Mouse (Mus musculus) hindbrain, embryonic 15.5 days (tissue): ENCODE measurements around the gene Xrcc1. TPM values are rescaled to one million over a fixed set of nuclear protein-coding genes. Genes with fewer than 3 reads are reported as not detected.
A peak's percentile ranks its signal among the peaks of the same experiment; 100 is the strongest.
"Not testable (repeated sequence)": the region's sequence is repeated elsewhere in the genome, so short reads cannot be mapped to it uniquely, and the experiment has no call there.

Experiments
- ATAC-seq: fragments of 200-750 bp; cut with Nextera tagmentation; 2 replicates; pipeline ENCODE4 v1.8.0; 2017; ENCODE audit warnings: low read depth, moderate number of reproducible peaks, moderate TSS enrichment; ENCODE audit not compliant: low FRiP score
- H3K27ac ChIP-seq: fragments of 300-500 bp; sonication (generic); replicated peaks from 2 replicates; pipeline ENCODE4 v1.5.1; 2015; ENCODE audit warnings: mild to moderate bottlenecking, inconsistent platforms
- H3K27me3 ChIP-seq: fragments of 300-500 bp; sonication (generic); 2 replicates; pipeline ENCODE4 v1.6.1; 2015; ENCODE audit warnings: control low read depth, inconsistent platforms
- H3K36me3 ChIP-seq: fragments of 300-500 bp; sonication (generic); 2 replicates; pipeline ENCODE4 v1.6.1; 2015; ENCODE audit warnings: control low read depth, inconsistent platforms
- H3K4me1 ChIP-seq: fragments of 300-500 bp; sonication (generic); replicated peaks from 2 replicates; pipeline ENCODE4 v1.6.1; 2015; ENCODE audit warnings: control low read depth, inconsistent platforms
- H3K4me2 ChIP-seq: fragments of 300-500 bp; sonication (generic); 2 replicates; pipeline ENCODE4 v1.6.1; 2015; ENCODE audit warnings: moderate library complexity, mild to moderate bottlenecking, inconsistent platforms
- H3K4me3 ChIP-seq: fragments of 300-500 bp; sonication (generic); 2 replicates; pipeline ENCODE4 v1.5.1; 2015; ENCODE audit warnings: mild to moderate bottlenecking, inconsistent platforms
- H3K9ac ChIP-seq: fragments of 300-500 bp; sonication (generic); 2 replicates; pipeline ENCODE4 v1.6.1; 2015; ENCODE audit warnings: inconsistent platforms
- H3K9me3 ChIP-seq: fragments of 300-500 bp; sonication (generic); 2 replicates; pipeline ENCODE4 v1.6.1; 2016; ENCODE audit warnings: control low read depth, inconsistent platforms
- WGBS: fragments of 180-500 bp; shearing (Covaris S2); methylation state at CpG from one replicate; pipeline ENCODE4 v1.1.7; 2015; 5-methylcytosine and 5-hydroxymethylcytosine counted together
- polyA plus RNA-seq: library from polyadenylated mRNA; unstranded; fragments of >200 nt; fragmentation: Nextera tagmentation; extraction: Ambion mirVana; gene quantifications from 2 replicates; pipeline ENCODE4 v1.2.1, GENCODE M21; 2015

Xrcc1 gene
- polyA plus RNA-seq, 1 experiment from 2014 or later, result 72.1 TPM

DNA sequence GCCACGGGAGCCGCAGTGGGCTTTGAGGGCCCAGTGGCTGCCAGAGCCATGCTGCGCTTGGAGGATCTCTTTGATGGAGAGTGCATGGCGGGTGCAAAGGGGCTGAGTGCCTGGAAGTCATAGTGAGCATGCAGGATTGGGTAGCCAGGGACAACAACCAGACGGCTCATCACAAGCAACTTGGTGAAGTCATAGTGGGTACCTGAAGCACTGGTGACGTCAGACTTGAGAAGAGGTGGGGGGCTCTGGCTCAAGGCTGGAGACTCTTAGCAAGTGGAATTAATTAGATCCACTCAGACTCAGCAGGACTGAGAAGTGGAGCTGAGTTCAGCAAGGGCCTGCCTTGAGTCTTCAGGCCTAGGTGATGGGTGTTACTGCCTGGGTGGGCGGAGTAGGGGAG is 33.7 kb upstream of the Xrcc1 start, which contains the start of gene AC161166.1:
TSS of gene AC161166.1 (minus strand) at position 101 of the 400 bp plus-strand sequence.
- 89% methylated on average over 7 of the region's 7 CpGs for WGBS
- Histone ChIP-seq H3K4me3 (no peak within 1 kb of the TSS), H3K9me3 (no peaks in the 10 kb centered on the region), H3K36me3 (peaks cover 36% of the 10 kb centered on the region), H3K27ac (no peak within 1 kb of the TSS), H3K9ac (no peak within 1 kb of the TSS), H3K4me1 (peaks cover 40% of the 10 kb centered on the region), H3K4me2 (no peak within 1 kb of the TSS), H3K27me3 (no peaks in the 10 kb centered on the region)
- no peak for ATAC-seq

- not testable (repeated sequence) for H3K4me2 ChIP-seq, H3K9me3 ChIP-seq, H3K4me3 ChIP-seq, H3K9ac ChIP-seq, H3K27me3 ChIP-seq, H3K27ac ChIP-seq
- 0 out of 2 replicates have a peak, but pooled peaks have one; percentile 8 for ATAC-seq
- Histone ChIP-seq H3K36me3 (peaks cover 32% of the 10 kb centered on the region), H3K4me1 (peaks cover 17% of the 10 kb centered on the region; the same call in 1 of the 2 replicates)
- 58% methylated on average over 8 of the region's 8 CpGs for WGBS
These were observed 29.8 kb upstream of the Xrcc1 start for GRCm38 (mm10) chr7:24516319-24516718.

- 0 out of 2 replicates have a peak overlapping the region, but pooled peaks have one; percentile 42 for H3K27ac ChIP-seq
- H3K4me1 ChIP-seq, result peaks cover 17% of the 10 kb centered on the region; the same call in 1 of the 2 replicates
- 34% methylated on average over 5 of the region's 5 CpGs for WGBS
- H3K36me3 ChIP-seq, result peaks cover 31% of the 10 kb centered on the region
- H3K9ac ChIP-seq, result no peak overlapping the region
- no peaks in the 10 kb centered on the region for H3K27me3 ChIP-seq
- H3K4me3 ChIP-seq, result no peak overlapping the region
- no peaks in the 10 kb centered on the region for H3K9me3 ChIP-seq
- no peak for ATAC-seq
- H3K4me2 ChIP-seq, result no peak overlapping the region
These were observed 29.0 kb upstream of the Xrcc1 start for GRCm38 (mm10) chr7:24517077-24517476.

DNA sequence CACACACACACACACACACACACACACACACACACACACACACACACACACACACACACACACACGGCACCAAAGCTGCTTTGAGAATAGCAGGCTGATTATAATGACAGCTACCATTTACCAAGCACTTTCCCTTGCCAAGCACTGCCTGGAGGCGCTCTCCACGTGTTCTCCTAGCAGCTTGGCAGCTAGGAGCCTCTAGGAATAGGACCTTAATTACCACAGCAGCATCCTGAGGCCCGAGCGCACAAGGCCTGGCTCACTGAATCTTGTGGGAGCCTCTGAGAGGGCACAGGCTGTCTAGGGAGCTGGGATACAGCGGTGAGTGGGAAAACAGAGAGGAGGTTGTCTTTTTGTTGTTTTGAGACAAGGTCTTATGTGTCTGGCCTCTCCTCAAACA is 28.4 kb upstream of the Xrcc1 start:
- Histone ChIP-seq H3K4me1 (peaks cover 11% of the 10 kb centered on the region; the same call in 1 of the 2 replicates), H3K4me2 (no peak overlapping the region), H3K9ac (no peak overlapping the region), H3K27me3 (no peaks in the 10 kb centered on the region), H3K4me3 (no peak overlapping the region), H3K36me3 (peaks cover 31% of the 10 kb centered on the region), H3K9me3 (no peaks in the 10 kb centered on the region), H3K27ac (peak overlapping the region; percentile 55; the same call in 1 of the 2 replicates)
- no peak for ATAC-seq
- 45% methylated on average over 6 of the region's 6 CpGs for WGBS

GRCm38 (mm10) chr7:24519130-24519529 is 27.0 kb upstream of the Xrcc1 start:
- Histone ChIP-seq H3K4me3 (no peak overlapping the region), H3K36me3 (peaks cover 25% of the 10 kb centered on the region), H3K9me3 (no peaks in the 10 kb centered on the region), H3K4me1 (peaks cover 4% of the 10 kb centered on the region; the same call in 1 of the 2 replicates), H3K9ac (no peak overlapping the region), H3K27ac (no peak overlapping the region), H3K4me2 (no peak overlapping the region), H3K27me3 (no peaks in the 10 kb centered on the region)
- no peak for ATAC-seq
- WGBS, result 34% methylated on average over 3 of the region's 3 CpGs

- not testable (repeated sequence) for H3K27ac ChIP-seq, H3K4me1 ChIP-seq, H3K4me2 ChIP-seq, ATAC-seq, H3K9ac ChIP-seq, H3K9me3 ChIP-seq, H3K4me3 ChIP-seq, H3K27me3 ChIP-seq
- WGBS, result 75% methylated on average over 10 of the region's 10 CpGs
- peaks cover 17% of the 10 kb centered on the region for H3K36me3 ChIP-seq
These were observed 26.0 kb upstream of the Xrcc1 start for GRCm38 (mm10) chr7:24520054-24520453.

GRCm38 (mm10) chr7:24522805-24523204 is 23.3 kb upstream of the Xrcc1 start:
- no peak overlapping the region for H3K4me2 ChIP-seq
- H3K4me1 ChIP-seq, result peaks cover 2% of the 10 kb centered on the region; the same call in 1 of the 2 replicates
- no peak overlapping the region for H3K27ac ChIP-seq
- no peak for ATAC-seq
- H3K27me3 ChIP-seq, result no peaks in the 10 kb centered on the region
- H3K9me3 ChIP-seq, result no peaks in the 10 kb centered on the region
- no peaks in the 10 kb centered on the region for H3K36me3 ChIP-seq
- H3K4me3 ChIP-seq, result no peak overlapping the region
- no peak overlapping the region for H3K9ac ChIP-seq
- 64% methylated on average over 5 of the region's 5 CpGs for WGBS

GRCm38 (mm10) chr7:24523723-24524122 is 22.4 kb upstream of the Xrcc1 start:
- Histone ChIP-seq H3K27me3 (no peaks in the 10 kb centered on the region), H3K9ac (no peak overlapping the region), H3K27ac (no peak overlapping the region), H3K4me3 (no peak overlapping the region), H3K4me1 (no peaks in the 10 kb centered on the region), H3K36me3 (no peaks in the 10 kb centered on the region), H3K4me2 (no peak overlapping the region), H3K9me3 (no peaks in the 10 kb centered on the region)
- WGBS, result 82% methylated on average over 6 of the region's 6 CpGs
- no peak for ATAC-seq

- ATAC-seq, result no peak
- Histone ChIP-seq H3K36me3 (no peaks in the 10 kb centered on the region), H3K9ac (no peak overlapping the region), H3K4me1 (peaks cover 8% of the 10 kb centered on the region), H3K4me2 (no peak overlapping the region), H3K4me3 (no peak overlapping the region), H3K27me3 (no peaks in the 10 kb centered on the region), H3K9me3 (no peaks in the 10 kb centered on the region), H3K27ac (no peak overlapping the region)
- WGBS, result 85% methylated on average over 6 of the region's 6 CpGs
These were observed 21.1 kb upstream of the Xrcc1 start for GRCm38 (mm10) chr7:24524978-24525377.

GRCm38 (mm10) chr7:24525686-24526420 is 20.2 kb upstream of the Xrcc1 start:
- no peaks in the 10 kb centered on the region for H3K27me3 ChIP-seq
- H3K4me1 ChIP-seq, result peaks cover 8% of the 10 kb centered on the region
- H3K9me3 ChIP-seq, result no peaks in the 10 kb centered on the region
- no peak overlapping the region for H3K4me3 ChIP-seq
- 80% methylated on average over 12 of the region's 12 CpGs for WGBS
- H3K27ac ChIP-seq, result no peak overlapping the region
- H3K4me2 ChIP-seq, result no peak overlapping the region
- H3K9ac ChIP-seq, result no peak overlapping the region
- ATAC-seq, result no peak
- no peaks in the 10 kb centered on the region for H3K36me3 ChIP-seq

DNA sequence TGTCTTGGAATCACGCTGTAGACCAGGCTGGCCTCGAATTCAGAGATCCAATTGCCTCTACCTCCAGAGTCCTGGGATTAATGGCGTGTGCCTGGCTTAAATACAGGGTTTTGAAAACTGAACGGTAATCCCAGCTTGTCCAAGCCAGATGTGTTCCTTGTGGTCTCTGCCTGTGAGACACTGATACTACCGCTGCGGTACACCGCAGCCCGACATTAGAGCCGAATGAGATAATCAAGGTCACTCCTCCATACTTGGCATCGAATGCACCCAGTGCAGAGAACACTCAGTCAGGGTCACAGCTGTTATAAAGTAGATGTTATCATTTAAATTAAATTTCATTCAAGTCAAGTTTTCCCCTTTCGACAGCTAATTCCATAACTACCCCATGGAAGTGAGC is 17.2 kb upstream of the Xrcc1 start:
- Histone ChIP-seq H3K36me3 (peaks cover 7% of the 10 kb centered on the region; the same call in 1 of the 2 replicates), H3K4me1 (peaks cover 33% of the 10 kb centered on the region), H3K9me3 (no peaks in the 10 kb centered on the region), H3K4me2 (no peak overlapping the region), H3K27me3 (no peaks in the 10 kb centered on the region), H3K27ac (no peak overlapping the region), H3K4me3 (no peak overlapping the region), H3K9ac (no peak overlapping the region)
- 92% methylated on average over 11 of the region's 11 CpGs for WGBS
- ATAC-seq, result no peak

DNA sequence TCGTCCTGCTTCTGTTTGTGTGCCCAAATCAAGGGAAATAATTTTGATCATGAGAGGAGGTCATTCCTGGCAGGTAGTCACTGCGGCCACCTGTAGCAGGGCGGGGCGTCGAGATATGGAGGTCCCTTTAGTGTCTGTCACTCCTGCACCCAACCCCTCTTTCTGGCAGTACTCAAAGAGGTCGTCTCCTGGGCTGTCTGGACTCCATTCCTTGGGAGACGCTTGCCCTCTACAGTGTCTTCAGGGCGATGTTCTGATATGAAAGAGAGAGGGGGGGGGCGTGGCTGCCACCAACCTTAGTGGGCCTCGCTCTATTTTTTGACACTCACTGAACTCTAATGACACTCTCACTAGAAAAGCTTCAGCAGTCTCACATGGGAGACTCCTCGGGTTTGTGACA is 16.5 kb upstream of the Xrcc1 start:
- H3K4me1 ChIP-seq, result peaks cover 40% of the 10 kb centered on the region
- WGBS, result 62% methylated on average over 11 of the region's 11 CpGs
- no peaks in the 10 kb centered on the region for H3K27me3 ChIP-seq
- H3K27ac ChIP-seq, result peak overlapping the region; percentile 95
- peak overlapping the region; percentile 77 for H3K9ac ChIP-seq
- H3K9me3 ChIP-seq, result no peaks in the 10 kb centered on the region
- peak overlapping the region; percentile 90 for H3K4me2 ChIP-seq
- peak; percentile 0; the same call in 1 of the 2 replicates for ATAC-seq
- H3K4me3 ChIP-seq, result peak overlapping the region; percentile 51
- peaks cover 12% of the 10 kb centered on the region; the same call in 1 of the 2 replicates for H3K36me3 ChIP-seq
